In the genomic region with DNA sequence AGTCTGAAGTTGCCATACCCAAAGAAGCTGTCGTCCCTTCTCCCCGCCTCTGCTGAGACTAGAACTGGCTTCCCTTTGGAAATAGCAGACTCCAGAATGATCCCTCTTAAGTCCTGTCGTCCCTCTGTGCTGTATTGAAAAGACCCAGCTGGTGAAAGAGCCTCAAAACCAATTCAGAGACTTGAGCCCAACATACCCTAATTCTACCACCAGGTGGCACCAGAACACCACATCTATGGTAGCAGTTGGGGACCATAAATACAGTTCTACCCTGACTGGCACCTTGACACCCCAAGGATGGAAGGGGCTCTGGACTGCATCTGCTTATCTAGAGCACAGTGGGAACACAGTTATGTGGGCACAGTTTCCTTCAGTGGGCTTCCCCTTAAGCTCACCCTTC, we compare ENCODE assay signal across 8 mouse cellular contexts. TPM values are rescaled to one million over a fixed set of nuclear protein-coding genes. Genes with fewer than 3 reads are reported as not detected.
DNase-seq lines count a peak whose midpoint lies in the region; ATAC-seq and TF ChIP-seq lines count a peak whose summit lies in the region.

No protein-coding gene starts in this region.

- peak; percentile 98 for TF ChIP-seq CTCF in stomach, postnatal 0 days (IDR thresholded peaks at IDR 0.05; ENCODE audit: low read depth)

- peaks cover 33% of the 10 kb centered on the region for H3K27me3 ChIP-seq in limb, embryonic 12.5 days
- no peaks in the 10 kb centered on the region for H3K27me3 ChIP-seq in stomach, postnatal 0 days (ENCODE audit: control insufficient read depth, insufficient read depth, low read length)

- no peak overlapping the region for H3K27ac ChIP-seq in limb, embryonic 12.5 days
- no peak overlapping the region for H3K27ac ChIP-seq in stomach, postnatal 0 days (replicated peaks)

- no peak overlapping the region for H3K4me3 ChIP-seq in limb, embryonic 12.5 days (replicated peaks)
- H3K4me3 ChIP-seq in stomach, postnatal 0 days (ENCODE audit: low read depth, low read length), result no peak overlapping the region

- H3K9ac ChIP-seq in limb, embryonic 12.5 days (replicated peaks), result no peak overlapping the region
- no peak overlapping the region for H3K9ac ChIP-seq in stomach, postnatal 0 days (ENCODE audit: low read length)

- 0 out of 2 replicates have a peak, but pooled peaks cover 3% of the 10 kb centered on the region for H3K9me3 ChIP-seq in limb, embryonic 12.5 days
- no peaks in the 10 kb centered on the region for H3K9me3 ChIP-seq in stomach, postnatal 0 days (ENCODE audit: control insufficient read depth, low read length)

- no peak for TF ChIP-seq EP300 in stomach, postnatal 0 days (optimal IDR thresholded peaks at IDR 0.05)

- H3K36me3 ChIP-seq in limb, embryonic 12.5 days, result no peaks in the 10 kb centered on the region
- no peaks in the 10 kb centered on the region for H3K36me3 ChIP-seq in stomach, postnatal 0 days (ENCODE audit: control insufficient read depth, insufficient read depth, low read length)

- H3K4me1 ChIP-seq in limb, embryonic 12.5 days (replicated peaks), result no peaks in the 10 kb centered on the region
- H3K4me1 ChIP-seq in stomach, postnatal 0 days (replicated peaks; ENCODE audit: control insufficient read depth, insufficient read depth), result no peaks in the 10 kb centered on the region

- peak; percentile 49; the same call in 1 of the 2 replicates for ATAC-seq in limb, embryonic 12.5 days (ENCODE audit: insufficient number of reproducible peaks, insufficient read depth, low FRiP score, low TSS enrichment, low read depth)
- peak; percentile 48; the same call in 1 of the 2 replicates for ATAC-seq in stomach, postnatal 0 days (ENCODE audit: low FRiP score, low TSS enrichment)

- H3K4me2 ChIP-seq in limb, embryonic 12.5 days, result no peak overlapping the region
- H3K4me2 ChIP-seq in stomach, postnatal 0 days (replicated peaks; ENCODE audit: low read depth), result no peak overlapping the region

- peak; percentile 88 for DNase-seq in 3T3-L1 (ENCODE audit: low read depth, low spot score)
- DNase-seq in Muller cell, postnatal 12 days (ENCODE audit: inconsistent ontology term), result peak; percentile 51
- DNase-seq in cerebellum, postnatal 4 days (ENCODE audit: low spot score in 2 of 2), result peak; percentile 53 to 75
- DNase-seq in gastrocnemius, postnatal 10 days, result peak; percentile 65
- peak; percentile 81 for DNase-seq in kidney, adult 9 months
- DNase-seq in natural killer cell, adult 2 months (ENCODE audit: low spot score in 2 of 2), result peak; percentile 23 to 65
- peak; percentile 74 for DNase-seq in stomach, postnatal 0 days (ENCODE audit: low spot score)

- WGBS in limb, embryonic 12.5 days, result 7% methylated on average over 3 of the region's 3 CpGs
- WGBS in stomach, postnatal 0 days, result 0% methylated on average over 3 of the region's 3 CpGs

RNA-seq across cellular contexts. Expression of gene Lrrc10b, which starts 7.6 kb away (rescaled TPM):
- total RNA-seq in gastrocnemius, postnatal 10 days (2021), result under 1 TPM; 0.40 to 0.43 TPM
- polyA plus RNA-seq in limb, embryonic 12.5 days (2016; fragmentation: Nextera tagmentation; extraction: Ambion mirVana), result 0.10 and 0.26 TPM in 2 replicates
- 2.8 and 3.3 TPM in 2 replicates for polyA plus RNA-seq in stomach, postnatal 0 days (2015; fragmentation: Nextera tagmentation; extraction: Ambion mirVana)

RNA-seq across cellular contexts. Expression of gene Ppp1r32, which starts 33.0 kb away (rescaled TPM):
- total RNA-seq in gastrocnemius, postnatal 10 days (2021), result 1 to 10 TPM in 1 of 2 experiments, under 1 TPM in 1; 0.40 to 1.3 TPM
- polyA plus RNA-seq in limb, embryonic 12.5 days (2016; fragmentation: Nextera tagmentation; extraction: Ambion mirVana), result not detected in 2 replicates
- 0.15 and 0.16 TPM in 2 replicates for polyA plus RNA-seq in stomach, postnatal 0 days (2015; fragmentation: Nextera tagmentation; extraction: Ambion mirVana)
